Mouse (Mus musculus) forebrain, embryonic 11.5 days (tissue): Measurements from ENCODE around the gene Ylpm1. TPM values are rescaled to one million over a fixed set of nuclear protein-coding genes. Genes with fewer than 3 reads are reported as not detected.

ENCODE experiments used
- polyA plus RNA-seq: library from polyadenylated mRNA; unstranded; fragments of >200 nt; fragmentation: Nextera tagmentation; extraction: Ambion mirVana; gene quantifications from 2 replicates; pipeline ENCODE4 v1.2.1, GENCODE M21; 2014

Ylpm1 gene
- polyA plus RNA-seq, 1 experiment from 2014 or later: 55.5 TPM

Other genes with a start within 250 kb of the Ylpm1 start
- gene Npc2, start 223.2 kb upstream of the Ylpm1 start, polyA plus RNA-seq: 72.3 and 73.1 TPM in 2 replicates
- gene Isca2, start 223.1 kb upstream of the Ylpm1 start, polyA plus RNA-seq: 156 and 162 TPM in 2 replicates
- 0.65 TPM in 1 of 2 replicates, not detected in the other for gene Ltbp2, start 119.8 kb upstream of the Ylpm1 start, polyA plus RNA-seq
- gene Fcf1, start 25.4 kb upstream of the Ylpm1 start, polyA plus RNA-seq: 141 and 148 TPM in 2 replicates
- gene Arel1, start 25.4 kb upstream of the Ylpm1 start, polyA plus RNA-seq: 25.1 and 29.3 TPM in 2 replicates
- 2.5 and 3.5 TPM in 2 replicates for gene Prox2, start 114.4 kb downstream of the Ylpm1 start, polyA plus RNA-seq
- gene Dlst, start 114.5 kb downstream of the Ylpm1 start, polyA plus RNA-seq: 118 TPM in 2 replicates
- 1.9 and 2.8 TPM in 2 replicates for gene Rps6kl1, start 154.9 kb downstream of the Ylpm1 start, polyA plus RNA-seq
- 3.1 and 3.7 TPM in 2 replicates for gene Pgf, start 181.5 kb downstream of the Ylpm1 start, polyA plus RNA-seq
- 98.9 and 109 TPM in 2 replicates for gene Eif2b2, start 223.2 kb downstream of the Ylpm1 start, polyA plus RNA-seq